Mouse (Mus musculus): Measurements from ENCODE around the gene Gpr137. TPM values are rescaled to one million over a fixed set of nuclear protein-coding genes. Genes with fewer than 3 reads are reported as not detected.
A peak's percentile ranks its signal among the peaks of the same experiment; 100 is the strongest.

Gene Gpr137
- polyA plus RNA-seq, 1 experiment from 2014 or later, result 24.7 TPM

GRCm38 (mm10) chr19:6979486-6980380 lies 37.5 kb upstream of the Gpr137 start:
- Histone ChIP-seq H3K27ac (replicated peaks) (peak overlapping the region; percentile 82), H3K27me3 (ENCODE audit: control insufficient read depth, insufficient read depth, low read length) (no peaks in the 10 kb centered on the region), H3K4me3 (ENCODE audit: low read depth, low read length) (peak overlapping the region; percentile 64), H3K4me2 (replicated peaks; ENCODE audit: low read depth) (peak overlapping the region; percentile 84), H3K9me3 (ENCODE audit: control insufficient read depth, low read length) (no peaks in the 10 kb centered on the region), H3K4me1 (replicated peaks; ENCODE audit: control insufficient read depth, insufficient read depth) (peaks cover 8% of the 10 kb centered on the region; the same call in 1 of the 2 replicates), H3K9ac (ENCODE audit: low read length) (peak overlapping the region; percentile 77), H3K36me3 (ENCODE audit: control insufficient read depth, insufficient read depth, low read length) (peaks cover 6% of the 10 kb centered on the region)
- peak; percentile 75 for TF ChIP-seq CTCF (IDR thresholded peaks at IDR 0.05; ENCODE audit: low read depth)
- TF ChIP-seq EP300 (optimal IDR thresholded peaks at IDR 0.05), result no peak
- ATAC-seq (ENCODE audit: low FRiP score, low TSS enrichment), result peak; percentile 92
- WGBS, result under 1% methylated on average over 55 of the region's 59 CpGs
- DNase-seq (ENCODE audit: low spot score), result peak; percentile 100

GRCm38 (mm10) chr19:6979001-6979479 lies 36.8 kb upstream of the Gpr137 start:
- peaks cover 6% of the 10 kb centered on the region for H3K36me3 ChIP-seq (ENCODE audit: control insufficient read depth, insufficient read depth, low read length)
- no peaks in the 10 kb centered on the region for H3K27me3 ChIP-seq (ENCODE audit: control insufficient read depth, insufficient read depth, low read length)
- H3K4me3 ChIP-seq (ENCODE audit: low read depth, low read length), result peak overlapping the region; percentile 64
- peaks cover 8% of the 10 kb centered on the region; the same call in 1 of the 2 replicates for H3K4me1 ChIP-seq (replicated peaks; ENCODE audit: control insufficient read depth, insufficient read depth)
- H3K27ac ChIP-seq (replicated peaks), result peak overlapping the region; percentile 81
- no peaks in the 10 kb centered on the region for H3K9me3 ChIP-seq (ENCODE audit: control insufficient read depth, low read length)
- no peak for ATAC-seq (ENCODE audit: low FRiP score, low TSS enrichment)
- H3K4me2 ChIP-seq (replicated peaks; ENCODE audit: low read depth), result peak overlapping the region; percentile 84
- 5% methylated on average over 11 of the region's 11 CpGs for WGBS
- TF ChIP-seq EP300 (optimal IDR thresholded peaks at IDR 0.05) (no peak), CTCF (IDR thresholded peaks at IDR 0.05; ENCODE audit: low read depth) (no peak)
- DNase-seq (ENCODE audit: low spot score), result no peak
- peak overlapping the region; percentile 67 for H3K9ac ChIP-seq (ENCODE audit: low read length)

- no peaks in the 10 kb centered on the region for H3K27me3 ChIP-seq (ENCODE audit: control insufficient read depth, insufficient read depth, low read length)
- peak overlapping the region; percentile 64; the same call in 1 of the 2 replicates for H3K4me3 ChIP-seq (ENCODE audit: low read depth, low read length)
- H3K27ac ChIP-seq (replicated peaks), result no peak overlapping the region
- no peaks in the 10 kb centered on the region for H3K9me3 ChIP-seq (ENCODE audit: control insufficient read depth, low read length)
- H3K36me3 ChIP-seq (ENCODE audit: control insufficient read depth, insufficient read depth, low read length), result peaks cover 6% of the 10 kb centered on the region
- TF ChIP-seq EP300 (optimal IDR thresholded peaks at IDR 0.05) (no peak), CTCF (IDR thresholded peaks at IDR 0.05; ENCODE audit: low read depth) (no peak)
- H3K4me2 ChIP-seq (replicated peaks; ENCODE audit: low read depth), result peak overlapping the region; percentile 84
- peaks cover 8% of the 10 kb centered on the region; the same call in 1 of the 2 replicates for H3K4me1 ChIP-seq (replicated peaks; ENCODE audit: control insufficient read depth, insufficient read depth)
- DNase-seq (ENCODE audit: low spot score), result no peak
- no peak for ATAC-seq (ENCODE audit: low FRiP score, low TSS enrichment)
- 0 out of 2 replicates have a peak overlapping the region, but pooled peaks have one; percentile 27 for H3K9ac ChIP-seq (ENCODE audit: low read length)
- 35% methylated on average over 3 of the region's 3 CpGs for WGBS
Observed at GRCm38 (mm10) chr19:6978639-6978974, 36.3 kb upstream of the Gpr137 start.

GRCm38 (mm10) chr19:6977759-6978638 lies 35.7 kb upstream of the Gpr137 start:
- no peaks in the 10 kb centered on the region for H3K27me3 ChIP-seq (ENCODE audit: control insufficient read depth, insufficient read depth, low read length)
- peak overlapping the region; percentile 84; the same call in 1 of the 2 replicates for H3K4me2 ChIP-seq (replicated peaks; ENCODE audit: low read depth)
- DNase-seq (ENCODE audit: low spot score) (no peak), ATAC-seq (ENCODE audit: low FRiP score, low TSS enrichment) (no peak)
- H3K4me1 ChIP-seq (replicated peaks; ENCODE audit: control insufficient read depth, insufficient read depth), result peaks cover 8% of the 10 kb centered on the region; the same call in 1 of the 2 replicates
- 77% methylated on average over 13 of the region's 13 CpGs for WGBS
- H3K9me3 ChIP-seq (ENCODE audit: control insufficient read depth, low read length), result no peaks in the 10 kb centered on the region
- H3K27ac ChIP-seq (replicated peaks), result no peak overlapping the region
- TF ChIP-seq CTCF (IDR thresholded peaks at IDR 0.05; ENCODE audit: low read depth), result no peak
- peaks cover 6% of the 10 kb centered on the region for H3K36me3 ChIP-seq (ENCODE audit: control insufficient read depth, insufficient read depth, low read length)
- H3K9ac ChIP-seq (ENCODE audit: low read length), result peak overlapping the region; percentile 27; the same call in 1 of the 2 replicates
- H3K4me3 ChIP-seq (ENCODE audit: low read depth, low read length), result no peak overlapping the region

GRCm38 (mm10) chr19:6975537-6976521 lies 33.5 kb upstream of the Gpr137 start, which contains the start of gene Plcb3:
TSS of gene Plcb3 (minus strand) at chr19:6976470.
- Histone ChIP-seq H3K36me3 (ENCODE audit: control insufficient read depth, insufficient read depth, low read length) (peaks cover 6% of the 10 kb centered on the region), H3K27ac (replicated peaks) (peak within 1 kb of the TSS; percentile 93), H3K4me2 (replicated peaks; ENCODE audit: low read depth) (peak within 1 kb of the TSS; percentile 74), H3K27me3 (ENCODE audit: control insufficient read depth, insufficient read depth, low read length) (no peaks in the 10 kb centered on the region), H3K4me1 (replicated peaks; ENCODE audit: control insufficient read depth, insufficient read depth) (peaks cover 4% of the 10 kb centered on the region), H3K9ac (ENCODE audit: low read length) (peak within 1 kb of the TSS; percentile 69), H3K4me3 (ENCODE audit: low read depth, low read length) (peak within 1 kb of the TSS; percentile 65), H3K9me3 (ENCODE audit: control insufficient read depth, low read length) (no peaks in the 10 kb centered on the region)
- WGBS, result under 1% methylated on average over 16 of the region's 16 CpGs
- no peak for ATAC-seq (ENCODE audit: low FRiP score, low TSS enrichment)
- TF ChIP-seq CTCF (IDR thresholded peaks at IDR 0.05; ENCODE audit: low read depth) (peak; percentile 57), EP300 (optimal IDR thresholded peaks at IDR 0.05) (no peak)
- DNase-seq (ENCODE audit: low spot score), result peak; percentile 67

Data from stomach, postnatal 0 days (tissue).